Mouse (Mus musculus): ENCODE results near the gene Zfpm1. TPM values are rescaled to one million over a fixed set of nuclear protein-coding genes. Genes with fewer than 3 reads are reported as not detected.

Zfpm1 gene
- polyA plus RNA-seq, 1 experiment from 2014 or later: 1.5 TPM

GRCm38 (mm10) chr8:122304058-122304457, 22.1 kb downstream of the Zfpm1 start:
- Histone ChIP-seq H3K36me3 (replicated peaks) (no peaks in the 10 kb centered on the region), H3K4me2 (no peak overlapping the region), H3K27ac (no peak overlapping the region), H3K9me3 (no peaks in the 10 kb centered on the region), H3K4me1 (peaks cover 25% of the 10 kb centered on the region), H3K27me3 (replicated peaks) (no peaks in the 10 kb centered on the region), H3K4me3 (no peak overlapping the region), H3K9ac (no peak overlapping the region)
- no peak for ATAC-seq (replicated peaks)
- WGBS: 12% methylated on average over 3 of the region's 3 CpGs

GRCm38 (mm10) chr8:122306660-122307399, 24.9 kb downstream of the Zfpm1 start:
- no peak overlapping the region for H3K4me2 ChIP-seq
- peaks cover 19% of the 10 kb centered on the region for H3K4me1 ChIP-seq
- H3K27me3 ChIP-seq (replicated peaks): no peaks in the 10 kb centered on the region
- WGBS: 66% methylated on average over 26 of the region's 26 CpGs
- no peak overlapping the region for H3K4me3 ChIP-seq
- no peak for ATAC-seq (replicated peaks)
- H3K27ac ChIP-seq: no peak overlapping the region
- no peaks in the 10 kb centered on the region for H3K36me3 ChIP-seq (replicated peaks)
- no peaks in the 10 kb centered on the region for H3K9me3 ChIP-seq
- no peak overlapping the region for H3K9ac ChIP-seq

- Histone ChIP-seq H3K4me1 (peaks cover 9% of the 10 kb centered on the region), H3K36me3 (replicated peaks) (no peaks in the 10 kb centered on the region), H3K4me2 (no peak overlapping the region), H3K27me3 (replicated peaks) (no peaks in the 10 kb centered on the region), H3K4me3 (no peak overlapping the region), H3K9me3 (no peaks in the 10 kb centered on the region), H3K9ac (no peak overlapping the region), H3K27ac (no peak overlapping the region)
- 72% methylated on average over 8 of the region's 8 CpGs for WGBS
- ATAC-seq (replicated peaks): no peak
Measured at GRCm38 (mm10) chr8:122307836-122308235, 25.9 kb downstream of the Zfpm1 start.

- Histone ChIP-seq H3K4me1 (peaks cover 9% of the 10 kb centered on the region), H3K27ac (no peak overlapping the region), H3K36me3 (replicated peaks) (no peaks in the 10 kb centered on the region), H3K27me3 (replicated peaks) (no peaks in the 10 kb centered on the region), H3K9me3 (no peaks in the 10 kb centered on the region), H3K4me3 (no peak overlapping the region), H3K4me2 (no peak overlapping the region), H3K9ac (no peak overlapping the region)
- 70% methylated on average over 12 of the region's 12 CpGs for whole genome bisulfite sequencing
- no peak for ATAC-seq (replicated peaks)
Measured at GRCm38 (mm10) chr8:122309272-122309671, 27.3 kb downstream of the Zfpm1 start.

GRCm38 (mm10) chr8:122311115-122311514, 29.2 kb downstream of the Zfpm1 start:
- Histone ChIP-seq H3K9me3 (no peaks in the 10 kb centered on the region), H3K9ac (no peak overlapping the region)
- 82% methylated on average over 2 of the region's 2 CpGs for whole genome bisulfite sequencing

GRCm38 (mm10) chr8:122312553-122312952, 30.6 kb downstream of the Zfpm1 start:
- H3K4me1 ChIP-seq: peaks cover 3% of the 10 kb centered on the region; the same call in 1 of the 2 replicates
- no peak overlapping the region for H3K4me2 ChIP-seq
- no peak overlapping the region for H3K27ac ChIP-seq
- H3K36me3 ChIP-seq (replicated peaks): no peaks in the 10 kb centered on the region
- H3K9me3 ChIP-seq: no peaks in the 10 kb centered on the region
- H3K27me3 ChIP-seq (replicated peaks): no peaks in the 10 kb centered on the region
- no peak overlapping the region for H3K9ac ChIP-seq
- WGBS: 74% methylated on average over 2 of the region's 2 CpGs
- H3K4me3 ChIP-seq: no peak overlapping the region
- no peak for ATAC-seq (replicated peaks)

More at GRCm38 (mm10) chr8:122311115-122311514, 29.2 kb downstream of the Zfpm1 start:
- no peaks in the 10 kb centered on the region for H3K27me3 ChIP-seq (replicated peaks)
- H3K36me3 ChIP-seq (replicated peaks): no peaks in the 10 kb centered on the region
- H3K4me3 ChIP-seq: no peak overlapping the region
- H3K4me1 ChIP-seq: peaks cover 9% of the 10 kb centered on the region
- no peak for ATAC-seq (replicated peaks)
- no peak overlapping the region for H3K4me2 ChIP-seq
- H3K27ac ChIP-seq: no peak overlapping the region

- Histone ChIP-seq H3K4me1 (no peaks in the 10 kb centered on the region), H3K36me3 (replicated peaks) (no peaks in the 10 kb centered on the region), H3K9ac (no peak overlapping the region), H3K9me3 (no peaks in the 10 kb centered on the region), H3K27ac (no peak overlapping the region), H3K27me3 (replicated peaks) (no peaks in the 10 kb centered on the region), H3K4me2 (no peak overlapping the region), H3K4me3 (no peak overlapping the region)
- no peak for ATAC-seq (replicated peaks)
- 70% methylated on average over 12 of the region's 12 CpGs for WGBS
Measured at GRCm38 (mm10) chr8:122313310-122313709, 31.4 kb downstream of the Zfpm1 start.

GRCm38 (mm10) chr8:122314899-122315496, 33.1 kb downstream of the Zfpm1 start:
- H3K9me3 ChIP-seq: no peaks in the 10 kb centered on the region
- H3K4me1 ChIP-seq: peaks cover under 1% of the 10 kb centered on the region; the same call in 1 of the 2 replicates
- H3K4me2 ChIP-seq: no peak overlapping the region
- H3K27me3 ChIP-seq (replicated peaks): no peaks in the 10 kb centered on the region
- ATAC-seq (replicated peaks): no peak
- H3K4me3 ChIP-seq: no peak overlapping the region
- H3K9ac ChIP-seq: no peak overlapping the region
- WGBS: 64% methylated on average over 13 of the region's 13 CpGs
- no peaks in the 10 kb centered on the region for H3K36me3 ChIP-seq (replicated peaks)
- no peak overlapping the region for H3K27ac ChIP-seq

- no peak overlapping the region for H3K27ac ChIP-seq
- no peak overlapping the region for H3K9ac ChIP-seq
- H3K27me3 ChIP-seq (replicated peaks): no peaks in the 10 kb centered on the region
- no peak overlapping the region for H3K4me2 ChIP-seq
- 56% methylated on average over 2 of the region's 2 CpGs for WGBS
- H3K9me3 ChIP-seq: no peaks in the 10 kb centered on the region
- no peaks in the 10 kb centered on the region for H3K36me3 ChIP-seq (replicated peaks)
- H3K4me3 ChIP-seq: no peak overlapping the region
- ATAC-seq (replicated peaks): no peak
- H3K4me1 ChIP-seq: peaks cover 14% of the 10 kb centered on the region
Measured at GRCm38 (mm10) chr8:122316402-122316801, 34.5 kb downstream of the Zfpm1 start.

GRCm38 (mm10) chr8:122317918-122318475, 36.1 kb downstream of the Zfpm1 start:
- Histone ChIP-seq H3K36me3 (replicated peaks) (no peaks in the 10 kb centered on the region), H3K4me1 (peaks cover 18% of the 10 kb centered on the region), H3K9me3 (no peaks in the 10 kb centered on the region), H3K4me3 (no peak overlapping the region), H3K27me3 (replicated peaks) (no peaks in the 10 kb centered on the region), H3K27ac (no peak overlapping the region), H3K4me2 (no peak overlapping the region), H3K9ac (no peak overlapping the region)
- ATAC-seq (replicated peaks): no peak
- 48% methylated on average over 8 of the region's 8 CpGs for WGBS

- Histone ChIP-seq H3K9me3 (no peaks in the 10 kb centered on the region), H3K36me3 (replicated peaks) (no peaks in the 10 kb centered on the region), H3K9ac (no peak overlapping the region), H3K4me3 (no peak overlapping the region), H3K4me1 (peaks cover 19% of the 10 kb centered on the region), H3K4me2 (no peak overlapping the region), H3K27ac (no peak overlapping the region), H3K27me3 (replicated peaks) (no peaks in the 10 kb centered on the region)
- no peak for ATAC-seq (replicated peaks)
- 71% methylated on average over 11 of the region's 11 CpGs for WGBS
Measured at GRCm38 (mm10) chr8:122319045-122319707, 37.2 kb downstream of the Zfpm1 start.

- 79% methylated on average over 7 of the region's 7 CpGs for WGBS
- Histone ChIP-seq H3K27ac (no peak overlapping the region), H3K27me3 (replicated peaks) (no peaks in the 10 kb centered on the region), H3K9ac (no peak overlapping the region), H3K4me2 (no peak overlapping the region), H3K4me1 (peaks cover 24% of the 10 kb centered on the region), H3K36me3 (replicated peaks) (no peaks in the 10 kb centered on the region), H3K9me3 (no peaks in the 10 kb centered on the region), H3K4me3 (no peak overlapping the region)
- no peak for ATAC-seq (replicated peaks)
Measured at GRCm38 (mm10) chr8:122319708-122320075, 37.8 kb downstream of the Zfpm1 start.

Data from midbrain, embryonic 15.5 days (tissue).